Mouse (Mus musculus): ENCODE measurements around the gene Umad1. TPM values are rescaled to one million over a fixed set of nuclear protein-coding genes. Genes with fewer than 3 reads are reported as not detected.
A peak's percentile ranks its signal among the peaks of the same experiment; 100 is the strongest.

Gene Umad1
- polyA plus RNA-seq, 1 experiment from 2014 or later, result 60.0 TPM

DNA sequence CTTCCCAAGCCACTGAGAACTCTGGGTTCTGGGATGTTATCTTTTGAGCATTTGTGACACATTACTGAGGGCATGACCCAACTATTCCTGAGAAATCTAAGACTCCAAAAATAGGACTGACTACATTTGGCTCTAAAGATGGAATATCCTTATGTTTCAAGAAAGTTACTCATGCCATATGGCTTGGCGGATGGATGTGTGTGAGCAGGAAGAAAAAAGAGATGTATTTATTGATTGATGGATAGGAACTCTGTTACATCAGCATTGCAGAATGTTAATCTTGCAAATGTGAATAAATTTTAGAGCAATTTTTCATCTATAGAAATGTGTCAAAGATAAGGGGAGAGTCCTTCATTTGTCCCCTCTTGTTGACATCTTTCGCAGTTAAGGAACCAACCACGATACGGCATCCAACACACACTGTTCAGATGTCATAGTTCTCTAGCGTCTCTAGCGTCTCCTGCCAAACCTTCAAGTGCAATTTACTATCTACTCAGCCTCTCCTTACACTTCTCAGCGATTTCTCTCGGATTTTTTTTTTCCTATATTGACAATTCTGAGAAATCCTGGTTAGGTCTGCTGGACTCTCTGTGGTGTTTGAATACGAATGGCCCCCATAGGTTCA, 171.6 kb downstream of the Umad1 start:
- no peak overlapping the region for H3K4me2 ChIP-seq (ENCODE audit: low read depth, low read length)
- no peak for ATAC-seq (ENCODE audit: low read depth)
- H3K9ac ChIP-seq (replicated peaks; ENCODE audit: low read depth, low read length), result no peak overlapping the region
- H3K36me3 ChIP-seq (ENCODE audit: control insufficient read depth, insufficient read depth, low read length), result no peaks in the 10 kb centered on the region
- H3K4me1 ChIP-seq (ENCODE audit: control insufficient read depth, insufficient read depth, low read length), result no peaks in the 10 kb centered on the region
- no peaks in the 10 kb centered on the region for H3K9me3 ChIP-seq (ENCODE audit: control insufficient read depth, low read length)
- 89% methylated on average over 9 of the region's 9 CpGs for WGBS
- no peak overlapping the region for H3K4me3 ChIP-seq (ENCODE audit: low read depth, low read length)
- no peaks in the 10 kb centered on the region for H3K27me3 ChIP-seq (ENCODE audit: control insufficient read depth, insufficient read depth, low read length)
- no peak overlapping the region for H3K27ac ChIP-seq (ENCODE audit: low read depth, low read length)

DNA sequence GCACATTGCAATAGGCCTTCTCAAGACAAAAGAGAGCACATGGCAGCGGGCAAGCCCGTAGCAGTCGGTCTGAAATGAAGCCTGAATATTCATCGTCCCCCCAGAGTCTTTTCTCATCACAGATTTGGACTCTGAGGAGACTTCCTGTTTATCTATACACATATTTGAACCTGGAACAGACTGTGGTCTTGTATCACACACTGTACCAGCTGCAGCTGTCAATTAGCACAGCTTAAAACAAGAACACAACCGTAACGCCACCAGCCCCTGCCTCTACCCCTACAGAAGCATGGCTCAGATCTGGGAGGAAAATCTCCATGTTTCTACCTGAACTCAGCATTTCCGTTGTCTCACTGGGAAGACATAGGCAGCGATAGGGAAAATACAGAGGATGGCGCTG, 174.1 kb downstream of the Umad1 start:
- ATAC-seq (ENCODE audit: low read depth), result no peak
- H3K9ac ChIP-seq (replicated peaks; ENCODE audit: low read depth, low read length), result no peak overlapping the region

DNA sequence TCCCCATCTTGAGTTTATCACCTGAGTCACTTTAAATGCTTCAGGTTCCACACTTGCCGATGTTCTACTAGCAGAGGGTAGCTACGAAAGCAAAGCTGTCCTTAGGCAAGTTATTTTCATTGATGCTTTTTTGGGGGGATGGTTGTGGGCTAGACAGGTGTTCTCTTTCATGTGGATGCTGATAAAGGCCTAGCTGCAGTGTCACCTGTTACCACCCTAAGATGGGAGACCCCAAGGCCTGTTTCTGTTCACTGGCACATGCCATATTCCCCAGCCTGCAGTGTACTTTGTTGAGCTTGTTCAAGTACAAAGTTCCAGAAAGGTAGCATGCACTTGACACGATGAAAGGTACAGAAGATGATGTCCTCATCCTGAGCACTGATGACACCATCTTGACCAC, 178.8 kb downstream of the Umad1 start:
- no peak for ATAC-seq (ENCODE audit: low read depth)
- no peaks in the 10 kb centered on the region for H3K27me3 ChIP-seq (ENCODE audit: control insufficient read depth, insufficient read depth, low read length)
- no peaks in the 10 kb centered on the region for H3K4me1 ChIP-seq (ENCODE audit: control insufficient read depth, insufficient read depth, low read length)
- no peak overlapping the region for H3K4me3 ChIP-seq (ENCODE audit: low read depth, low read length)
- no peak overlapping the region for H3K27ac ChIP-seq (ENCODE audit: low read depth, low read length)
- H3K9me3 ChIP-seq (ENCODE audit: control insufficient read depth, low read length), result no peaks in the 10 kb centered on the region
- no peaks in the 10 kb centered on the region for H3K36me3 ChIP-seq (ENCODE audit: control insufficient read depth, insufficient read depth, low read length)
- H3K9ac ChIP-seq (replicated peaks; ENCODE audit: low read depth, low read length), result no peak overlapping the region
- WGBS, result 91% methylated on average over 3 of the region's 3 CpGs
- H3K4me2 ChIP-seq (ENCODE audit: low read depth, low read length), result no peak overlapping the region

More for the DNA sequence above, 174.1 kb downstream of the Umad1 start:
- Histone ChIP-seq H3K4me1 (ENCODE audit: control insufficient read depth, insufficient read depth, low read length) (no peaks in the 10 kb centered on the region), H3K4me2 (ENCODE audit: low read depth, low read length) (no peak overlapping the region), H3K27me3 (ENCODE audit: control insufficient read depth, insufficient read depth, low read length) (no peaks in the 10 kb centered on the region), H3K4me3 (ENCODE audit: low read depth, low read length) (no peak overlapping the region), H3K36me3 (ENCODE audit: control insufficient read depth, insufficient read depth, low read length) (no peaks in the 10 kb centered on the region), H3K9me3 (ENCODE audit: control insufficient read depth, low read length) (no peaks in the 10 kb centered on the region), H3K27ac (ENCODE audit: low read depth, low read length) (no peak overlapping the region)
- WGBS, result 80% methylated on average over 9 of the region's 9 CpGs

DNA sequence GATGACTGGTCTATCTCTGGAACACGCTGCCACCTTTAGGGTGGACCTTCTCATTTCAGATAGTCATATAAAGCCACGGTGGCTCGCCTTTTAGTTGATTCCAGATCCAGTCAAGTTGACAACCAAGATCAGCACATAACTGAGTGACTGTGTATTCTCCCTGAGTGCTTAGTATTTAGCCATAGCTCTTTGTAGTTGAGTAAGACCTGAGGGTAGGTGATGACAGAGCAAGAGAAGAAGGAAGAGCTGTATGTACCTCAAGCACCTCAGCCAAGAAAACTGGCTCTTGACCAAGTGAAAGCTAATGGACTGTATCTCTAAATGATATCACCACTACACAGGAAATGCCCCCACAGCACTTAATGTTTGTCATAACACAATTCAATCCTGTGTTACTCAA, 182.7 kb downstream of the Umad1 start:
- ATAC-seq (ENCODE audit: low read depth), result no peak
- Histone ChIP-seq H3K4me3 (ENCODE audit: low read depth, low read length) (no peak overlapping the region), H3K27ac (ENCODE audit: low read depth, low read length) (no peak overlapping the region), H3K27me3 (ENCODE audit: control insufficient read depth, insufficient read depth, low read length) (no peaks in the 10 kb centered on the region), H3K4me1 (ENCODE audit: control insufficient read depth, insufficient read depth, low read length) (0 out of 2 replicates have a peak, but pooled peaks cover 2% of the 10 kb centered on the region), H3K9me3 (ENCODE audit: control insufficient read depth, low read length) (no peaks in the 10 kb centered on the region), H3K9ac (replicated peaks; ENCODE audit: low read depth, low read length) (no peak overlapping the region), H3K4me2 (ENCODE audit: low read depth, low read length) (no peak overlapping the region), H3K36me3 (ENCODE audit: control insufficient read depth, insufficient read depth, low read length) (no peaks in the 10 kb centered on the region)
- 89% methylated on average over 3 of the region's 3 CpGs for WGBS

DNA sequence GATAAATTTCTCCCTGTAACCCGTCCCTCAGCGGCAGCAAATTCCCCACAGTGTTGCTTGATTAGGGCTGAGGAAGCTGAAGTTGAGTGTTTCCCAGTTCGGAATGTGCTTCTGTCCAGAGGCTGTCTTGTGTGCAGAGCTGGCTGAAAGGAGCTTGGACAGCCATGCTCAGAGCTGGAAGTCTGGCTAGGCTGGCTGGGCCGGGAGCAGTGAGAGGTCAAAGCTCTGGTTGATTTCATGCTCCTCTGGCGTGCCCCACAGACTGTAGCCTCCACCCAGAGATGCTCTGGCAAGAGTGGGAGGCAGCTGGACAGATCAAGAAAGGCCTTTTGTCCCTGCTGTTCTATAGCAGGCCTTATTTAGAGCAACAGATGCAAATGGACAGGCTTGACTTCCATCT, 187.7 kb downstream of the Umad1 start:
- WGBS, result 30% methylated on average over 5 of the region's 5 CpGs
- Histone ChIP-seq H3K4me3 (ENCODE audit: low read depth, low read length) (no peak overlapping the region), H3K36me3 (ENCODE audit: control insufficient read depth, insufficient read depth, low read length) (no peaks in the 10 kb centered on the region), H3K4me2 (ENCODE audit: low read depth, low read length) (no peak overlapping the region), H3K9ac (replicated peaks; ENCODE audit: low read depth, low read length) (no peak overlapping the region), H3K27ac (ENCODE audit: low read depth, low read length) (no peak overlapping the region), H3K27me3 (ENCODE audit: control insufficient read depth, insufficient read depth, low read length) (no peaks in the 10 kb centered on the region), H3K4me1 (ENCODE audit: control insufficient read depth, insufficient read depth, low read length) (0 out of 2 replicates have a peak, but pooled peaks cover 3% of the 10 kb centered on the region), H3K9me3 (ENCODE audit: control insufficient read depth, low read length) (no peaks in the 10 kb centered on the region)
- peak; percentile 73; the same call in 1 of the 2 replicates for ATAC-seq (ENCODE audit: low read depth)

DNA sequence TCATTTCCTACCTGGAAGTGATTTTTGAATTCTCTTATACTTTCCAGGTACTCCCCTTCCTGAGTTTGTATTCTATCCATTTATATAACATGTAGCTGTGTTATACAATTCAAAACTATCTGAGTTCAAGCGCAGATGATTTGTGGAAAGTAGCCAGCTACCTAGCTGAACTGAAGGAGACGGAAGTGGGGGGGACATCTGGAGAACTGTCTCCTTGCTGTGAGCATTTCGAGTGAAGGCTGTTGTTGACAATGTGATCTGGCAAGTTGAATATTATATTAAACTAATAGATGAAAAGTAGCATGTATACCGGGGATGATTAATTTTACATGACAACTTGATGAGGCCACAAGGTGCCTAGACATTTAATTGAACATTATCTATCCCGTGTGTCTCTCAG, 196.5 kb downstream of the Umad1 start:
- Histone ChIP-seq H3K27me3 (ENCODE audit: control insufficient read depth, insufficient read depth, low read length) (no peaks in the 10 kb centered on the region), H3K4me2 (ENCODE audit: low read depth, low read length) (no peak overlapping the region), H3K9ac (replicated peaks; ENCODE audit: low read depth, low read length) (no peak overlapping the region), H3K9me3 (ENCODE audit: control insufficient read depth, low read length) (no peaks in the 10 kb centered on the region), H3K4me1 (ENCODE audit: control insufficient read depth, insufficient read depth, low read length) (no peaks in the 10 kb centered on the region), H3K27ac (ENCODE audit: low read depth, low read length) (no peak overlapping the region), H3K4me3 (ENCODE audit: low read depth, low read length) (no peak overlapping the region), H3K36me3 (ENCODE audit: control insufficient read depth, insufficient read depth, low read length) (no peaks in the 10 kb centered on the region)
- 78% methylated on average over 5 of the region's 5 CpGs for WGBS
- no peak for ATAC-seq (ENCODE audit: low read depth)

DNA sequence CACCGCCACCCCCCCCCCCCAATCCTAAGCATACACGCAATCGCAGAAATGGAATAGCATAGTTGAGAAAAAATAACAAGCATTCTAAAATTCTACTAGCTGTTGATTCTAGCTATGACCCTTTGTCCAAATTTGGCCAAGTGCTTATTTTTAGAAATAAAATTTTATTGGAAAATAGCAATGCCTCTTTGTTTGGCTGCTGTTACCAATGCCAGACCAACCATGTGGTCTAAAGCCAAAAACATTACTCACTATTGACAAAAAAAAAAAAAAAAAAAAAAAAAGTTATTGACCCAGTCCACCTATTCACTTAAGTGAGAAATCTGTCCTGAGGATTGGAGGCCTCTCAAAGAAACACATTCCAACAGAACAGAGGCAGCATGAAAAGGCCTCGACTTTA, 199.5 kb downstream of the Umad1 start:
- Histone ChIP-seq H3K4me1 (ENCODE audit: control insufficient read depth, insufficient read depth, low read length) (no peaks in the 10 kb centered on the region), H3K9ac (replicated peaks; ENCODE audit: low read depth, low read length) (no peak overlapping the region), H3K36me3 (ENCODE audit: control insufficient read depth, insufficient read depth, low read length) (no peaks in the 10 kb centered on the region), H3K9me3 (ENCODE audit: control insufficient read depth, low read length) (no peaks in the 10 kb centered on the region), H3K4me3 (ENCODE audit: low read depth, low read length) (no peak overlapping the region), H3K27ac (ENCODE audit: low read depth, low read length) (no peak overlapping the region), H3K4me2 (ENCODE audit: low read depth, low read length) (no peak overlapping the region), H3K27me3 (ENCODE audit: control insufficient read depth, insufficient read depth, low read length) (no peaks in the 10 kb centered on the region)
- no peak for ATAC-seq (ENCODE audit: low read depth)
- WGBS, result 87% methylated on average over 4 of the region's 4 CpGs

DNA sequence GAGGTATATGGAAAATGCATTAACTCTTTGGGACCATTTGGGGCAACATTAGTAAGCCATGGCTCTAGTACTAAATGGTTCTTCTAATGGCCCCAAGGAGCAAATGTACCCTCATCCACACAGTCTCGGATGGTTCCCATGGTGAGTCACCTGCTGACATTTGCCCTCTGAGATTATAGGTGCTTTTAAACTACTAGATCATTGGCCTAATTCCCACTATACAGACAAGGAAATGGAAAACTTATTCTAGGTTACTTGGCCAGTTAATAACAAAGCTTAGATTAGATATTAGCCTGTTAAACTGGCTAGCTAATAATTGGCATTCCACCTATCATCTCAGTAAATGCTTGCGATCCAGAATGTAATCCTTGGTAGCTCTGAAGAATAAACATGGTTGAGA, 203.4 kb downstream of the Umad1 start:
- Histone ChIP-seq H3K9ac (replicated peaks; ENCODE audit: low read depth, low read length) (no peak overlapping the region), H3K27me3 (ENCODE audit: control insufficient read depth, insufficient read depth, low read length) (no peaks in the 10 kb centered on the region), H3K4me3 (ENCODE audit: low read depth, low read length) (no peak overlapping the region), H3K4me2 (ENCODE audit: low read depth, low read length) (no peak overlapping the region), H3K36me3 (ENCODE audit: control insufficient read depth, insufficient read depth, low read length) (no peaks in the 10 kb centered on the region), H3K4me1 (ENCODE audit: control insufficient read depth, insufficient read depth, low read length) (no peaks in the 10 kb centered on the region), H3K27ac (ENCODE audit: low read depth, low read length) (no peak overlapping the region), H3K9me3 (ENCODE audit: control insufficient read depth, low read length) (no peaks in the 10 kb centered on the region)
- no peak for ATAC-seq (ENCODE audit: low read depth)
- WGBS, result 92% methylated on average over 2 of the region's 2 CpGs

DNA sequence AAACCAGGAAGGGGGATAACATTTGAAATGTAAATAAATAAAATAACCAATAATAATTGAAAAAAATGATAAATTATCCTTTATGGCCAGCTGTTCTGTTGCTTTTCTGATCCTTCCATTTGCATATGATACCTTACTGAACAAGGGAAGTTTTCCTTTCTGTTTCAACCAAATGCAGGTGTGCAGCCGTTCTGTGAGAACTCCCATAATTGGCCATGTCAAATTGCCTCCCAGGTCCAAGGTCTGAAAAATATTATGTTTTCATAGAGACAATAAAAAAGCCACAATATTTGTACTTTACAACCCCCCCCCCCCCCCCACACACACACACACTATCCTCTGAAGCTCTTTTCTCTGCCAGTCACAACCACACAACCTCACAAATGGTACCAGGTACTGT, 206.3 kb downstream of the Umad1 start:
- Histone ChIP-seq H3K9ac (replicated peaks; ENCODE audit: low read depth, low read length) (no peak overlapping the region), H3K27ac (ENCODE audit: low read depth, low read length) (no peak overlapping the region), H3K4me2 (ENCODE audit: low read depth, low read length) (no peak overlapping the region), H3K4me3 (ENCODE audit: low read depth, low read length) (no peak overlapping the region), H3K4me1 (ENCODE audit: control insufficient read depth, insufficient read depth, low read length) (no peaks in the 10 kb centered on the region), H3K9me3 (ENCODE audit: control insufficient read depth, low read length) (no peaks in the 10 kb centered on the region), H3K36me3 (ENCODE audit: control insufficient read depth, insufficient read depth, low read length) (no peaks in the 10 kb centered on the region), H3K27me3 (ENCODE audit: control insufficient read depth, insufficient read depth, low read length) (no peaks in the 10 kb centered on the region)
- no peak for ATAC-seq (ENCODE audit: low read depth)
- WGBS, result 77% methylated on average over 1 of the region's 1 CpGs

Measured in neural tube, embryonic 14.5 days (tissue).